Mouse (Mus musculus) forebrain, postnatal 0 days (tissue): ENCODE measurements around the gene Hif3a. TPM values are rescaled to one million over a fixed set of nuclear protein-coding genes. Genes with fewer than 3 reads are reported as not detected.
"Not testable (repeated sequence)": the region's sequence is repeated elsewhere in the genome, so short reads cannot be mapped to it uniquely, and the experiment has no call there.

Experiments
- ATAC-seq: fragments of 200-750 bp; cut with Nextera tagmentation; 2 replicates; pipeline ENCODE4 v1.8.0; 2017; ENCODE audit warnings: mild to moderate bottlenecking, moderate library complexity
- DNase-seq: peaks from one replicate; pipeline ENCODE4 v3.0.0-alpha.2; 2015
- H3K27ac ChIP-seq: fragments of 300-500 bp; sonication (generic); 2 replicates; pipeline ENCODE4 v1.5.1; 2014; ENCODE audit warnings: low read depth, mild to moderate bottlenecking, antibody characterized with exemption, low read length, moderate library complexity, mixed read lengths
- H3K27me3 ChIP-seq: fragments of 300-500 bp; sonication (generic); 2 replicates; pipeline ENCODE4 v1.6.1; 2014; ENCODE audit warnings: mild to moderate bottlenecking, low read length, mixed read lengths; ENCODE audit not compliant: insufficient read depth
- H3K36me3 ChIP-seq: fragments of 300-500 bp; sonication (generic); 2 replicates; pipeline ENCODE4 v1.6.1; 2014; ENCODE audit warnings: mild to moderate bottlenecking, moderate library complexity; ENCODE audit not compliant: insufficient read depth
- H3K4me1 ChIP-seq: fragments of 300-500 bp; sonication (generic); 2 replicates; pipeline ENCODE4 v1.6.1; 2014; ENCODE audit warnings: antibody characterized with exemption; ENCODE audit not compliant: insufficient read depth
- H3K4me2 ChIP-seq: fragments of 300-500 bp; sonication (generic); 2 replicates; pipeline ENCODE4 v1.6.1; 2014; ENCODE audit warnings: low read depth, mild to moderate bottlenecking, moderate library complexity
- H3K4me3 ChIP-seq: fragments of 300-500 bp; sonication (generic); 2 replicates; pipeline ENCODE4 v1.5.1; 2014; ENCODE audit warnings: low read depth, low read length, mixed read lengths
- H3K9ac ChIP-seq: fragments of 300-500 bp; sonication (generic); 2 replicates; pipeline ENCODE4 v1.6.1; 2014; ENCODE audit warnings: mild to moderate bottlenecking
- H3K9me3 ChIP-seq: fragments of 300-500 bp; sonication (generic); 2 replicates; pipeline ENCODE4 v1.6.1; 2016; ENCODE audit warnings: low read length
- CTCF ChIP-seq: sonication (generic); IDR thresholded peaks from 2 replicates; pipeline ENCODE4 v1.5.1; 2016; ENCODE audit warnings: antibody characterized with exemption, control low read depth, low read depth
- WGBS: fragments of 180-500 bp; shearing (Covaris S2); extraction: QIAGEN DNeasy Blood & Tissue Kit; methylation state at CpG from one replicate; pipeline ENCODE4 v1.1.7; 2014; 5-methylcytosine and 5-hydroxymethylcytosine counted together
- polyA plus RNA-seq: library from polyadenylated mRNA; unstranded; fragments of >200 nt; fragmentation: Nextera tagmentation; extraction: Ambion mirVana; gene quantifications from 2 replicates; pipeline ENCODE4 v1.2.1, GENCODE M21; 2015
- total RNA-seq: library from RNA; depleted of rRNA; stranded (reverse); fragments of >200 nt; gene quantifications from 2 replicates; pipeline ENCODE4 v1.2.3, GENCODE M21; 2014

The Hif3a gene
- total and polyA plus RNA-seq, 2 experiments from 2014 or later: 2.0 to 12.2 TPM

- H3K36me3 ChIP-seq: no peaks in the 10 kb centered on the region
- no peak for DNase-seq
- H3K27ac ChIP-seq: no peak overlapping the region
- no peak for ATAC-seq
- H3K4me2 ChIP-seq: no peak overlapping the region
- H3K27me3 ChIP-seq: no peaks in the 10 kb centered on the region
- no peaks in the 10 kb centered on the region for H3K9me3 ChIP-seq
- no peak for TF ChIP-seq CTCF
- H3K9ac ChIP-seq: no peak overlapping the region
- H3K4me3 ChIP-seq: no peak overlapping the region
- whole genome bisulfite sequencing: 97% methylated on average over 1 of the region's 1 CpGs
- H3K4me1 ChIP-seq: no peaks in the 10 kb centered on the region
Observed at GRCm38 (mm10) chr7:17076542-17076941, 14.3 kb upstream of the Hif3a start.

DNA sequence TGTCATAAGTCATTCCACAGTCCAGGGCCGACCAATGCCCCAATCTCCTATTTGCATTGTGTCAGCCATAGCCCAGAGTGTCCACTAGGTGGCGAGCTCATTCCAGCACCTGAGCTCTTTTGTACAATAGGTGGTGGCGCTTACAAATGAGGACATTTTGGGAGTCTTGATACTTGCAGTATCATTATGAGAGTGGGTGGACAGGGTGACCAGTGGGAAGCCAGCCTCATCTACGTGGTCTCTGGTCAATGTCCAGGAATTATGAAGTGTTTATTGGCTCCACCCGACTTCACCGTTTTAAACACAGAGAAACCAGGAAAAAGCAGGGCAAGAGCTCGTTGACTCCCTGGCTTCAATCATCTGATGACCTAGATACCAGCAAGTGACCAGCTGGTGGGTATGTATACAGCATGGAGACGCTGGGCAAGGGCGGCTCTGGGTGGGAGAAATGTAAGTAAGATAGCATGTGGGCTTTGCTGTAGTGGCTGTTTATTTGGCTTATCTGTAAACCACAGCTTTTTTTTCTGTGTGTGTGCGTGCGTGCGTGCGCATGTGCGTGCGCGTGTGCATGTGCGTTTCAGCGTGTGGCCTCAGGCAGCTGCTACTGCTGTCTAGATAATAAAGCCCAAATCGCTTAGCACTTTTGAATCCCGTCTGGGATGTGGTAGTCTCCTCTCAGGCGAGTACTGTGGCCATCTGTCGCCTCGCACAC is 11.8 kb upstream of the Hif3a start, which contains the start of gene Psg16:
Psg16 (plus strand) TSS at position 137 of the 712 bp plus-strand sequence.
- Histone ChIP-seq H3K9ac (no peak within 1 kb of the TSS), H3K4me2 (peak within 1 kb of the TSS; percentile 33), H3K4me3 (peak within 1 kb of the TSS; percentile 9; the same call in 1 of the 2 replicates), H3K9me3 (no peaks in the 10 kb centered on the region), H3K27ac (no peak within 1 kb of the TSS), H3K36me3 (no peaks in the 10 kb centered on the region), H3K27me3 (no peaks in the 10 kb centered on the region), H3K4me1 (no peaks in the 10 kb centered on the region)
- ATAC-seq (peak; percentile 91), DNase-seq (peak; percentile 77)
- TF ChIP-seq CTCF: peak; percentile 93
- WGBS: 64% methylated on average over 23 of the region's 23 CpGs

- ATAC-seq: no peak
- no peak for TF ChIP-seq CTCF
- Histone ChIP-seq H3K27ac (no peak overlapping the region), H3K9ac (no peak overlapping the region), H3K27me3 (no peaks in the 10 kb centered on the region), H3K9me3 (no peaks in the 10 kb centered on the region), H3K36me3 (no peaks in the 10 kb centered on the region), H3K4me1 (no peaks in the 10 kb centered on the region), H3K4me2 (no peak overlapping the region), H3K4me3 (no peak overlapping the region)
- DNase-seq: no peak
- 59% methylated on average over 5 of the region's 5 CpGs for WGBS
Observed at GRCm38 (mm10) chr7:17073513-17073903, 11.3 kb upstream of the Hif3a start.

- not testable (repeated sequence) for H3K27me3 ChIP-seq, DNase-seq, H3K4me3 ChIP-seq, H3K4me1 ChIP-seq, H3K9me3 ChIP-seq, H3K36me3 ChIP-seq, H3K4me2 ChIP-seq, H3K9ac ChIP-seq, H3K27ac ChIP-seq, ATAC-seq
- WGBS: 70% methylated on average over 5 of the region's 5 CpGs
Observed at GRCm38 (mm10) chr7:17067651-17068050, 5.4 kb upstream of the Hif3a start.

DNA sequence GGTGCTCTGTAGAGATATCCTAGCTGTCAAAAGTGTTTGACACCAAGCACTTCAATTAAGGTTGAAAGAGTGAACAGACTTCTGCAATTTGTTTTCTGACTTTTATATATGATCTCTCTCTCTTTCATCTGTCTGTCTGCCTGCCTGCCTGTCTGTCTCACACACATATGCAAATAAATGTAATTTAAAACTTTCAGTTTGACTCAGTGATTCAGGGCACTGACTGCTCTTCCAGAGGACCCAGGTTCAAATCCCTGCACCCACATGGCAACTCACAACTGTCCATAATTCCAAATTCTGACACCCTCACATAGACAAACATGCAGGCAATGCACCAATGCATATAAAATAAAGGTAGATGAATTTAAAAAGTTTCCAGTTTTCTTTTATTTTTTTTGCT is 4.8 kb upstream of the Hif3a start:
- Histone ChIP-seq H3K36me3 (no peaks in the 10 kb centered on the region), H3K9ac (no peak overlapping the region), H3K27me3 (no peaks in the 10 kb centered on the region; the same call in 1 of the 2 replicates), H3K4me2 (no peak overlapping the region), H3K4me1 (no peaks in the 10 kb centered on the region), H3K9me3 (no peaks in the 10 kb centered on the region), H3K4me3 (no peak overlapping the region), H3K27ac (no peak overlapping the region)
- ATAC-seq: no peak
- DNase-seq: no peak
- TF ChIP-seq CTCF: no peak

DNA sequence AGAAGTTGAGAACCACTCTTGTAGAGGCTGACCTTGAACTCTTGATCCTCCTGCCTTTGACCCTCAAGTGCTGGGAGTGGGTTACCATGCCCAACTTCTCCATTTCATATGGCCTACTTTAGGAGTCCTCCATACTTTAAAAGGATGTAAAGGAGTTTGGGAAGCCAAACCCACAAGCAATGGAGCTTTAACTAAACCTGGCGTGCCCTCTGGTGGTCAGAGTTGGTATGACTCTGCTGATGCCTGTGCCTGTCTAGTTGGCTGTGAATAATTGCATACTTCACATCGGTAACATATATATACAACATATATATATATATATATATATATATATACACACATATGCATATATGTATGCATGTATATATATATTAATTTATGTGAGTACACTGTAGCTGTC is 4.2 kb upstream of the Hif3a start:
- Histone ChIP-seq H3K4me2 (no peak overlapping the region), H3K27me3 (no peaks in the 10 kb centered on the region; the same call in 1 of the 2 replicates), H3K36me3 (no peaks in the 10 kb centered on the region), H3K4me3 (no peak overlapping the region), H3K27ac (no peak overlapping the region), H3K9me3 (no peaks in the 10 kb centered on the region), H3K9ac (no peak overlapping the region), H3K4me1 (no peaks in the 10 kb centered on the region)
- peak; percentile 85 for TF ChIP-seq CTCF
- DNase-seq (peak; percentile 82), ATAC-seq (no peak)
- WGBS: 3% methylated on average over 2 of the region's 2 CpGs

- ATAC-seq: no peak
- Histone ChIP-seq H3K27ac (no peak overlapping the region), H3K36me3 (no peaks in the 10 kb centered on the region), H3K27me3 (no peaks in the 10 kb centered on the region; the same call in 1 of the 2 replicates), H3K9ac (no peak overlapping the region), H3K4me1 (0 out of 2 replicates have a peak, but pooled peaks cover 3% of the 10 kb centered on the region), H3K9me3 (no peaks in the 10 kb centered on the region), H3K4me2 (no peak overlapping the region), H3K4me3 (no peak overlapping the region)
- no peak for TF ChIP-seq CTCF
- DNase-seq: no peak
- 90% methylated on average over 9 of the region's 9 CpGs for WGBS
Observed at GRCm38 (mm10) chr7:17065620-17066019, 3.4 kb upstream of the Hif3a start.
